Mouse (Mus musculus) lung, adult 2 months (tissue): ENCODE data around the gene Tnfrsf25.

Experiments used
- CTCF ChIP-seq: fragments of 200-500 bp; IDR thresholded peaks from 2 replicates; pipeline ENCODE4 v1.5.1; 2011; ENCODE audit warnings: mild to moderate bottlenecking, low read length, control low read depth; ENCODE audit not compliant: insufficient read depth
- POLR2A ChIP-seq: fragments of 200-500 bp; IDR thresholded peaks from 2 replicates; pipeline ENCODE4 v1.6.1; 2011; ENCODE audit warnings: low read depth, mild to moderate bottlenecking, control low read depth, low read length, borderline replicate concordance; ENCODE audit errors: extremely low read depth

DNA sequence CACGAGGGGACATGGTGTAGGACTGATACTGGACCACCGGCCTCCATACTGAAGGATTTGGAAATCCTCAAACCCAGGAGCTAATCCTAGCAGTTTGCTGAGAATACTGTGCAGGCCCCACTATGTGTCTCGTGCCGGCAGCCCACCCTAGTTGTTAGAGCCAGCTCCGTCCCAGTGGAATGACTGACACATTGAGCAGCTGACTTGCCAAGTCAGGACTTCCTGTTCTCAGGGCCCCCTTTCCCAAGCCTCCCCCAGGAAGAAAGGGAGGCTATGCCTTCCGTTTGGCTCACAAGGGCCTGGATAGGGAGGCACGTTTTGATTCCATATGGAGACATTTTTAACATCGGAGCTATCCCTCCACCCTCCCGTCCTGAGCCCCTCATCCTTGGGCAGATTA is 25.5 kb upstream of the Tnfrsf25 start:
- TF ChIP-seq CTCF = no peak
- TF ChIP-seq POLR2A = no peak
